In genomic region chr3:87970184-87970938, GRCm38 (mm10) we compare ENCODE assay signal across 8 mouse cellular contexts. TPM values are rescaled to one million over a fixed set of nuclear protein-coding genes. Genes with fewer than 3 reads are reported as not detected.
DNase-seq lines count a peak whose midpoint lies in the region; ATAC-seq and TF ChIP-seq lines count a peak whose summit lies in the region.

No protein-coding gene starts in this region.

- no peak for TF ChIP-seq CTCF in Patski (IDR thresholded peaks at IDR 0.05)

- peak; percentile 62 for DNase-seq in gastrocnemius, postnatal 10 days
- DNase-seq in gastrocnemius, postnatal 25 days: no peak
- no peak for DNase-seq in Patski (ENCODE audit: low read depth, low spot score)
- DNase-seq in embryonic facial prominence, embryonic 11.5 days (ENCODE audit: low spot score): peak; percentile 90
- DNase-seq in heart, postnatal 36 days: peak; percentile 67 to 78
- peak; percentile 45 for DNase-seq in layer of hippocampus, adult 9-10 months (ENCODE audit: low spot score)

- no peaks in the 10 kb centered on the region for H3K27me3 ChIP-seq in Patski
- no peaks in the 10 kb centered on the region; the same call in 1 of the 2 replicates for H3K27me3 ChIP-seq in embryonic facial prominence, embryonic 11.5 days (ENCODE audit: control insufficient read depth, insufficient read depth, low read length)
- H3K27me3 ChIP-seq in megakaryocyte, embryonic 14.5 days (replicated peaks): peaks cover 73% of the 10 kb centered on the region
- no peaks in the 10 kb centered on the region for H3K27me3 ChIP-seq in stomach, embryonic 14.5 days (ENCODE audit: control insufficient read depth, insufficient read depth, low read length)

- in situ Hi-C loops in Patski (cut with MboI; ENCODE audit: low pct_unique_long_range_greater_than_20kb): no loop called here

- intact Hi-C loops in heart, postnatal 36 days (cut with DNase I): loop anchor here (1.0 kb wide), 2 partner anchors 12 to 17 kb away; no protein-coding TSS in a partner anchor

- H3K4me3 ChIP-seq in embryonic facial prominence, embryonic 11.5 days (ENCODE audit: low read depth, low read length): peak overlapping the region; percentile 57
- H3K4me3 ChIP-seq in megakaryocyte, embryonic 14.5 days (replicated peaks): peak overlapping the region; percentile 89
- H3K4me3 ChIP-seq in stomach, embryonic 14.5 days (ENCODE audit: low read depth, low read length): peak overlapping the region; percentile 54

- H3K9me3 ChIP-seq in embryonic facial prominence, embryonic 11.5 days (replicated peaks; ENCODE audit: control insufficient read depth, low read length): no peaks in the 10 kb centered on the region
- H3K9me3 ChIP-seq in megakaryocyte, embryonic 14.5 days: peaks cover 10% of the 10 kb centered on the region
- H3K9me3 ChIP-seq in stomach, embryonic 14.5 days (ENCODE audit: control insufficient read depth, low read depth, low read length): no peaks in the 10 kb centered on the region

- peak overlapping the region; percentile 96 for H3K4me2 ChIP-seq in embryonic facial prominence, embryonic 11.5 days (ENCODE audit: low read depth, low read length)
- peak overlapping the region; percentile 93 for H3K4me2 ChIP-seq in stomach, embryonic 14.5 days (replicated peaks; ENCODE audit: low read depth, low read length)

- POLR2A ChIA-PET in Patski (lab: Charles Lee): interaction anchor here (0.6 to 6.8 kb wide), 5 partner anchors 10 to 36 kb away, joined by 3 to 96 read pairs (median 4); no protein-coding TSS in a partner anchor

- CTCF ChIA-PET in Patski (lab: Charles Lee): interaction anchor here (0.8 to 18.9 kb wide), 20 partner anchors 10 to 199 kb away, joined by 3 to 437 read pairs (median 4); no protein-coding TSS in a partner anchor

- H3K4me1 ChIP-seq in embryonic facial prominence, embryonic 11.5 days (ENCODE audit: control insufficient read depth, insufficient read depth, low read length): peaks cover 12% of the 10 kb centered on the region
- H3K4me1 ChIP-seq in megakaryocyte, embryonic 14.5 days: peaks cover 17% of the 10 kb centered on the region
- peaks cover 38% of the 10 kb centered on the region for H3K4me1 ChIP-seq in stomach, embryonic 14.5 days (ENCODE audit: control insufficient read depth, insufficient read depth, low read length)

- no peak overlapping the region for H3K27ac ChIP-seq in embryonic facial prominence, embryonic 11.5 days (replicated peaks; ENCODE audit: low read depth, low read length)
- 0 out of 2 replicates have a peak overlapping the region, but pooled peaks have one; percentile 21 for H3K27ac ChIP-seq in stomach, embryonic 14.5 days (ENCODE audit: low read length)

- no peaks in the 10 kb centered on the region for H3K36me3 ChIP-seq in embryonic facial prominence, embryonic 11.5 days (replicated peaks; ENCODE audit: control insufficient read depth, insufficient read depth, low read depth, low read length)
- no peaks in the 10 kb centered on the region for H3K36me3 ChIP-seq in megakaryocyte, embryonic 14.5 days (replicated peaks; ENCODE audit: low read length)
- no peaks in the 10 kb centered on the region; the same call in 1 of the 2 replicates for H3K36me3 ChIP-seq in stomach, embryonic 14.5 days (ENCODE audit: control insufficient read depth, insufficient read depth, low read length)

- WGBS in embryonic facial prominence, embryonic 11.5 days: under 1% methylated on average over 21 of the region's 21 CpGs
- 1% methylated on average over 21 of the region's 21 CpGs for WGBS in stomach, embryonic 14.5 days

- ATAC-seq in Patski: peak; percentile 18
- no peak for ATAC-seq in embryonic facial prominence, embryonic 11.5 days (replicated peaks; ENCODE audit: insufficient number of reproducible peaks, low FRiP score, low TSS enrichment, low read depth)
- no peak for ATAC-seq in stomach, embryonic 14.5 days (ENCODE audit: insufficient number of reproducible peaks, insufficient read depth, low FRiP score, low read depth)

- peak overlapping the region; percentile 10 for H3K9ac ChIP-seq in embryonic facial prominence, embryonic 11.5 days (replicated peaks; ENCODE audit: low read length)
- H3K9ac ChIP-seq in stomach, embryonic 14.5 days (replicated peaks; ENCODE audit: low read depth, low read length): no peak overlapping the region

RNA-seq across cellular contexts. Expression of gene Nes, which starts 0.5 kb away (rescaled TPM):
- total RNA-seq in gastrocnemius, postnatal 10 days (2021): 10 to 100 TPM; 72.4 to 87.7 TPM
- 10 to 100 TPM; 21.0 to 22.0 TPM for total RNA-seq in gastrocnemius, postnatal 25 days (2021)
- 45.0 TPM for polyA plus RNA-seq in Patski (2021)
- polyA plus RNA-seq in embryonic facial prominence, embryonic 11.5 days (2014; fragmentation: Nextera tagmentation; extraction: Ambion mirVana): 15.1 and 16.2 TPM in 2 replicates
- total RNA-seq in heart, postnatal 36 days (2021): 10 to 100 TPM; 18.7 to 22.7 TPM
- polyA plus RNA-seq in megakaryocyte, embryonic 14.5 days (2012; ENCODE audit: insufficient read depth, low replicate concordance): 0.29 TPM in 1 of 2 replicates, not detected in the other
- 10.5 and 10.6 TPM in 2 replicates for polyA plus RNA-seq in stomach, embryonic 14.5 days (2014; fragmentation: Nextera tagmentation; extraction: Ambion mirVana)

RNA-seq across cellular contexts. Expression of gene Crabp2, which starts 21.9 kb away (rescaled TPM):
- total RNA-seq in gastrocnemius, postnatal 10 days (2021): 1 to 10 TPM in 1 of 2 experiments, under 1 TPM in 1; 0.96 to 1.1 TPM
- under 1 TPM in 1 of 2 experiments, not detected in 1; 0.31 TPM for total RNA-seq in gastrocnemius, postnatal 25 days (2021)
- polyA plus RNA-seq in Patski (2021): 0.59 TPM
- polyA plus RNA-seq in embryonic facial prominence, embryonic 11.5 days (2014; fragmentation: Nextera tagmentation; extraction: Ambion mirVana): 626 and 642 TPM in 2 replicates
- total RNA-seq in heart, postnatal 36 days (2021): not detected
- 0.47 TPM in 1 of 2 replicates, not detected in the other for polyA plus RNA-seq in megakaryocyte, embryonic 14.5 days (2012; ENCODE audit: insufficient read depth, low replicate concordance)
- polyA plus RNA-seq in stomach, embryonic 14.5 days (2014; fragmentation: Nextera tagmentation; extraction: Ambion mirVana): 30.7 and 44.1 TPM in 2 replicates

RNA-seq across cellular contexts. Expression of gene Bcan, which starts 29.7 kb away (rescaled TPM):
- 1 to 10 TPM in 1 of 2 experiments, under 1 TPM in 1; 0.61 to 1.9 TPM for total RNA-seq in gastrocnemius, postnatal 10 days (2021)
- not detected for total RNA-seq in gastrocnemius, postnatal 25 days (2021)
- polyA plus RNA-seq in Patski (2021): 0.28 TPM
- 0.06 TPM in 1 of 2 replicates, not detected in the other for polyA plus RNA-seq in embryonic facial prominence, embryonic 11.5 days (2014; fragmentation: Nextera tagmentation; extraction: Ambion mirVana)
- under 1 TPM in 1 of 2 experiments, not detected in 1; 0.19 TPM for total RNA-seq in heart, postnatal 36 days (2021)
- polyA plus RNA-seq in megakaryocyte, embryonic 14.5 days (2012; ENCODE audit: insufficient read depth, low replicate concordance): not detected in 2 replicates
- polyA plus RNA-seq in stomach, embryonic 14.5 days (2014; fragmentation: Nextera tagmentation; extraction: Ambion mirVana): 0.10 and 0.27 TPM in 2 replicates

RNA-seq across cellular contexts. Expression of gene Rrnad1, which starts 39.8 kb away (rescaled TPM):
- 1 to 10 TPM; 4.8 to 7.0 TPM for total RNA-seq in gastrocnemius, postnatal 10 days (2021)
- total RNA-seq in gastrocnemius, postnatal 25 days (2021): 1 to 10 TPM; 4.0 to 4.2 TPM
- 24.6 TPM for polyA plus RNA-seq in Patski (2021)
- polyA plus RNA-seq in embryonic facial prominence, embryonic 11.5 days (2014; fragmentation: Nextera tagmentation; extraction: Ambion mirVana): 13.5 and 16.0 TPM in 2 replicates
- total RNA-seq in heart, postnatal 36 days (2021): 1 to 10 TPM; 4.8 to 5.2 TPM
- 13.9 and 14.0 TPM in 2 replicates for polyA plus RNA-seq in megakaryocyte, embryonic 14.5 days (2012; ENCODE audit: insufficient read depth, low replicate concordance)
- 17.9 and 20.0 TPM in 2 replicates for polyA plus RNA-seq in stomach, embryonic 14.5 days (2014; fragmentation: Nextera tagmentation; extraction: Ambion mirVana)

RNA-seq across cellular contexts. Expression of gene Isg20l2, which starts 40.2 kb away (rescaled TPM):
- total RNA-seq in gastrocnemius, postnatal 10 days (2021): 10 to 100 TPM; 10.7 to 15.0 TPM
- 1 to 10 TPM; 7.1 to 7.5 TPM for total RNA-seq in gastrocnemius, postnatal 25 days (2021)
- 38.5 TPM for polyA plus RNA-seq in Patski (2021)
- 51.5 and 52.3 TPM in 2 replicates for polyA plus RNA-seq in embryonic facial prominence, embryonic 11.5 days (2014; fragmentation: Nextera tagmentation; extraction: Ambion mirVana)
- total RNA-seq in heart, postnatal 36 days (2021): 10 to 100 TPM; 10.2 to 12.3 TPM
- polyA plus RNA-seq in megakaryocyte, embryonic 14.5 days (2012; ENCODE audit: insufficient read depth, low replicate concordance): 2.9 and 3.6 TPM in 2 replicates
- 31.9 and 35.4 TPM in 2 replicates for polyA plus RNA-seq in stomach, embryonic 14.5 days (2014; fragmentation: Nextera tagmentation; extraction: Ambion mirVana)

Comparison
In these comparisons a context has a peak if more than half of its experiments do, and no peak if none do; other contexts are left out.
1. DNase-seq: peak in gastrocnemius, postnatal 10 days (single experiment), embryonic facial prominence, embryonic 11.5 days (single experiment), heart, postnatal 36 days (2 of 2) and layer of hippocampus, adult 9-10 months (single experiment); none in gastrocnemius, postnatal 25 days (single experiment) and Patski (single experiment).
2. RNA of gene Crabp2, which starts 21.9 kb away (polyA plus RNA-seq): 626 to 642 TPM in embryonic facial prominence, embryonic 11.5 days and 30.7 to 44.1 TPM in stomach, embryonic 14.5 days; 0.59 TPM in Patski (single experiment) and 0.47 TPM in megakaryocyte, embryonic 14.5 days; every median in the first group is over 10 times any median in the second.
3. Peak in every context shown above with its lines, with median percentiles within 50 percentile points of each other: H3K4me3 ChIP-seq.